Mouse (Mus musculus) adrenal gland, adult (tissue): ENCODE results near the gene Exoc2.
A peak's percentile ranks its signal among the peaks of the same experiment; 100 is the strongest.

Experiments used
- DNase-seq, 2 experiments: peaks; one replicate each; pipeline ENCODE4 v3.0.0; 2022 to 2023; ENCODE audit warnings: low spot score in 1 of 2; ENCODE audit not compliant: inconsistent age in 2 of 2

Exoc2 gene

GRCm38 (mm10) chr13:30973501-30974246 lies at the start of gene Exoc2, which contains the start of gene Gm5447:
Gene Exoc2 (minus strand): TSS chr13:30974093.
Gene Gm5447 (plus strand): TSS chr13:30974204.
- DNase-seq, result peak; percentile 86 to 94

DNA sequence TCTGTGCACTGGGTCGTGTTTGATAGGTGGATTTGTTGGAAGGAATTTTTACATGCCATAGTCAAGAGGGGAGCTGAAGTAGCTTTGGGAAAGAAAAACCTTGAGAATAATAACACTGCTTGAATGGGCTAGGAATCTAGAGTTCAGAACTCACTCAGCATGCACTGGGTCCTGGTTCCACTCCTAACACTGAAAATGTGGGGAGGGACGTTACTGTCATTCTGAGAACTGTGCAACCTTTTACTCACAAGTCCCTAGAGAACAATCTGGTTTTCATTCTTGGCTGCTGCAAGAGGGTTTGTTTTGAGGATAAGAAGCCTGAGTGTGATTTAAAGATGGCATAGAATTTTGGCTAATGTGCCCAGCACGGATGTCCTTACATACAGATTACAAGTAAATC lies 49.8 kb upstream of the Exoc2 start:
- DNase-seq, result no peak

GRCm38 (mm10) chr13:31021927-31022326 lies 48.0 kb upstream of the Exoc2 start:
- DNase-seq, result no peak

DNA sequence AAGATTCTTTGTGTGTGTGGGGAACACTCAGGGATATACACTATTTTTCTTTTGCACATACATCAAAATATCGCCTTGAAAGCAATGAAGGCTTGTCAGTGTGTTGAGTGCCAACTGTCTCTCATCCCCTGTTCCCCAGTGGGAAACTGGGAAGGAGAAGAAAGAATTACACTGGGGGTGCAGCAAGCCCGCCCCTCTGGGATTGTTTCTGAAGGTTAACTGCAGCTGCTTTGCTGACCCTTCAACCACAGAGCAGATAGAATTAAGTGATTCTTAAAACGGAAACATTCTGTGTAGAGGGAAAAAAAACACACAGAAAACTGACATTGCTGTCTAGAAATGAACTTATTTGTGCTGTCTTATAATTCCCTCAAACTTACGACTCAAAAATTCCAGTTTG lies 47.6 kb upstream of the Exoc2 start:
- DNase-seq, result no peak

GRCm38 (mm10) chr13:31017545-31017944 lies 43.7 kb upstream of the Exoc2 start:
- no peak for DNase-seq

DNA sequence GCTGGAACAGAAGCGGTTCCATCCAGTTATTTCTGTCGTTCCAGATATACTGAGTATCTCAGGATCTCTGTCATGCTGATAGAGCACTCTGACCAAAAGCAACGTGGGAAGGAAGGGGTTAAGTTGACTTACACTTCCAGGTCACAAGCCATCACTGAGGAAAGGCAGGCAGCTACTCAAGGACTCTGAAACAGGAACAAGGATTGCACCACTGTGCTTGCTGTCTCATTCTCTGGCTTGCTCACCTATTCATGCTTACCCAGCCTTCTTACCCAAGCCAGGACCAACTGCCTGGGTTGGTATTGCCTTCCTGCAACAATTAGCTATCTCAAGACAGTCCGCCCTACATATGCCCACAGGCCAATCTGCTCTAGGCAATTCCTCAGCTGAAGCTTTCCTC lies 31.1 kb upstream of the Exoc2 start:
- DNase-seq, result no peak

DNA sequence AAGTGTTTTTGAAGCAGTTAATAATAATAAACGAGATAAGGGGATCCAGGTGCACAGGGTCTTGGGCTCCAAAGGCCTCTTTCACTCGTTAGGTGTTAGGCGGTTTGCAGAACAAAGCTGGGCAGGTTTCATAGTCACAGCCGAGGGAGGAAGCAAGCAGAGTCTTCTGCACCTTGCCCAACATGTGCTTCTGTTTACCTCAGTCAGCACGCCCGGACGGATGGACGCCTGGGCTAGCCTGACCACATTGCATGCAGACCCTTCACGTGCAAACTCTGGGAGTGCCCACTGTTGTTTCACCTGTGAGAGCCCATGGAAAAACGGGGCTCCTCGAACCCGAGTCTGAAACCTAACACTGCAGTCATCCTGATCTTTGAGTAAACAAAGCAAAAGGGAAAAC lies 30.6 kb upstream of the Exoc2 start:
- DNase-seq, result no peak

DNA sequence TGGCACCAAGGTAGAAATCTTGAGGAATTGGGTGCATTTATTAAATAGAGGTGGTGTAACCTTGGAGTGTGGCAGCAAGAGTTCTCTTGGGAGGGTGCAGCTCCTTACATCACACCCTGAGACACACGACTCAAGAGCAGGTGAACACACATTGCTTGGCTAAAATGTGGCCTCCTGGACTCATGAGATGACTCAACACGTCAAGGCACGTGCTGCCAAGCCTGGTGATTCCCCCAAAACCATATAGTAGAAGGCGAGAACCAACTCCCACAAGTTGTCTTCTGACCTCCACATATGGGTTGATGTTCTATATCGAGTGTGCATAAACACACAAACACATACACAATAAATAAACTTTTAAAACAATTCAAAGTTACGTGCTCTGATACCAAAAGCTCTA lies 25.9 kb upstream of the Exoc2 start:
- no peak for DNase-seq

DNA sequence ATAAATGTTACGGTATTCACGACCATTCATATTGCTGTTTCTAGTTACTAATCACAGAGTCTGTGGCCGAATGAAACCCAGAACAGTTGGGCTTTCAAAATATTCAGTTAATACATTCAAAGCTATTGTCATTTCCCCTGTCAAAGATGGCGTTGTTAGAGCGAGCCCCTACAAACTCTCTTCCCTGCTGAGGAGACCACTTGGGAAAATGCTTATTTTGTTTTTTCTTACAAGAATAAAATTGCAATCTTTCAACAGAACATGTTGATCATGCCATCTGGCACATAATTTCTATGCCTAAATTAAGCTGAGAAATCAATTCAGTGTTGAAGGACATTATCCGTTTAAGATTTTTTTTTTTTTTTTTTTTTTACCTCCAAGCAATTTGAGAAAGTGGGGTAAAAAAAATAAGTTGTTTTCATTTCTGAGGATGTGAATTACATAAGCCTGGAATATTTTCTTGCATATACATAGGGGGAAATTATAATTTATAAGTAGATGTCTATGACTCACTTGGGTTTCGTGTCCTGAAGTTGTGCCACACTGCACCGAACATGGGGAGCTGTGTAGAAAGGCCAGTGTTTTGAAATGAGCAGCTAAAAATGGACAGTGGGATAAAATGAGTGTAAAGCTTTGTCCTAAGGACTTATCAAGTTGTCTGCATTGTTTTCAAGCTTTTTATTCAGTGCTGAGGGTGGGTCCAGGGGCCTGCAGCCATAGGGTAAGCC lies 23.8 kb upstream of the Exoc2 start:
- no peak for DNase-seq

GRCm38 (mm10) chr13:30994249-30994858 lies 20.5 kb upstream of the Exoc2 start:
- no peak for DNase-seq

GRCm38 (mm10) chr13:30993819-30994218 lies 19.9 kb upstream of the Exoc2 start:
- peak; percentile 31 to 81 for DNase-seq

- no peak for DNase-seq
Measured at GRCm38 (mm10) chr13:30990233-30990632, 16.3 kb upstream of the Exoc2 start.

DNA sequence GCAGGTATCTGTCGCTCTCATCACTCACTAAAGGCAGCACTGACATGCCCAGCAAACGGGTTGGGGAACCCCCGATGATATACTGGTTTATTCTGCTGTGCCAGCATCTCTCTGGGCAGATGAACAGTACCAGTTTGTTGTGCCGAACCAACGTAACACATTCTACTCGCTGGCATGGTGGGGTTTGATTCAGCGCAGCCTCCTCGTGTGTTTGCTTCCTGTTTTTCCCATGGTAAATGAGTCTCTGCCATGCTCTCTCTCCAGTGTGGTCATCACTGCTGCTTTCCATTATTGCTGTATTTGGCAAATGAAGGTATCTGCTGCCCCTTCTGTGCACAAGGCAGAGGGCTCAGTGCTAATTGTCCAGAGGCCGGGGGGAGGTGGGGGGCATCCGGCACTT lies 15.8 kb upstream of the Exoc2 start:
- no peak for DNase-seq

- DNase-seq, result no peak
Measured at GRCm38 (mm10) chr13:30987686-30988085, 13.8 kb upstream of the Exoc2 start.

GRCm38 (mm10) chr13:30986934-30987455 lies 13.1 kb upstream of the Exoc2 start:
- DNase-seq, result peak in 1 of 2 experiments; percentile 38

DNA sequence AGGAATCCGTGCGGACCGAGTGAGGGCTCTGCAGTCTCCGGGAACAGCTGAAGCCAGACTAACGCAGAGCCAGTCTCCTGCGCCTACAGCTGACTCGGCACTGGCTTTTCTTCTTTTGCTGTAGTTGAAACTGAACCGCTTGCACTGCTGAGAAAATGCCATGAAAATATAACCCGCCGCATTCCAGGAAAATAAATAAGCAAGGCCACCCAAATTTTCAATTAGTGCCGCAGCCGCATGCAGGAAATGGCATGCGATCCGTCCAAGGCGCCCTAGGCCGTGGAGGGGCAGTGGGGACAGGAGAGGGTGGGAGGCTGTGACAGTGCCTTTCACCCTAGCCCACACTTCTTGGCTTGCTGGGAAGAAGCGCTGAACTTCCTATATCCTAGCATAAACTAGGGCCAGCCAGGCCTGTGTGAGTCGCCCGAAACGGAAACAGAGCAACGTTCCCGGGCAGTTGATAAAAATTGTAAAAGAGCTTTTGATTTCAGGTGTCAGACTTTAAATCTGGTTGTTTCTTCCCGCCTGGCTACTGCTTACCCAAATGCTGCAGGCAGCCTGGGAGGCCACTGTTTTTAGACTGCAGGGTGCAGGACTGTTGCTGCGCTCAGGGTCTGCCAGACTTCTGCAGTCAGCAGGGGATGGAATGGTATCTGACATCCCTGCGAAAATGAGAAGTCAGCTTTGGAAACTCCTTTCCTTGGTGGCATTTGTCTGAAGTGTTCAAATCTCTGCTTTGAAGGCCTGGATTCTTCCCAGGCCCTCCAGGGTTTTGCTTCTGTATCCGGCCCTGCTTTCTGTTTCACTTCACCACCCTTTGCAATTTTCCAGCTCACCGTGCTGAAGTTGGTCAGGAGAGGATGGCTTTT lies 11.9 kb upstream of the Exoc2 start:
- peak; percentile 56 to 85 for DNase-seq

DNA sequence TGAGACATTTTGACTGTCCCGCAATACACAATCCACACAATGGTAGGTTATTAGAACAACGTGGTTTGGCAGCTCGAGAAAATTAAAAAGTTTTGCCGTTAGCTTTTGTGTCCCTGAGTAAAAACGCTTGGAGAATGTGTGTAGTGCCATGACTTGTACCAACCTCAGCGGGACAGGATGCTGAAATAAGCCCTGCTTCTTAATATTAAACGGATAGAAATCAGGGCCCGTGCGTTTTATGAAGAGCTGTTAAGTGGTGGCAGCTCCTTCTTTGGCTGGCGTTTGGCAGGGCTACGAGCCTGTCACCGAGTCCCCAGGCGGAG lies 11.3 kb upstream of the Exoc2 start:
- no peak for DNase-seq

DNA sequence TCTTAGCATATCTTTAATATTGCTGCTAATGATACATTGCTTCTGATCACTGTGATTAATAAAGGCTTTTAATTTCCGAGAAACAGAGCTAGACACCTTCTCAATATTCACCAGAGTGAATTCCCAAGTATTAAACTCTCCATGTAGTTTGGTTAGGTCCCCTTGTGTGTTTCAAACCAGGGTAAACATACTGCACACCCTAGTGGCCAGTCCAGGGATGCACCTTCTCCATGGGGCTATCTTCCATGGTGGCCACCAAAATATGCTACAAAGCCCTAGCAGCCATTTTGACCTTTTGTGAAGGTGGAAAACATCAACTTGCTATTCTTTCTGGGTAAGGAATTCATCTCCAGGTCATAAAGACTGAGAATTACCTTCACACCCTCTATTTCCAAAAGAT lies 7.8 kb upstream of the Exoc2 start:
- peak; percentile 40 to 84 for DNase-seq

- DNase-seq, result peak in 1 of 2 experiments; percentile 22
Measured at GRCm38 (mm10) chr13:30978224-30978623, 4.3 kb upstream of the Exoc2 start.

DNA sequence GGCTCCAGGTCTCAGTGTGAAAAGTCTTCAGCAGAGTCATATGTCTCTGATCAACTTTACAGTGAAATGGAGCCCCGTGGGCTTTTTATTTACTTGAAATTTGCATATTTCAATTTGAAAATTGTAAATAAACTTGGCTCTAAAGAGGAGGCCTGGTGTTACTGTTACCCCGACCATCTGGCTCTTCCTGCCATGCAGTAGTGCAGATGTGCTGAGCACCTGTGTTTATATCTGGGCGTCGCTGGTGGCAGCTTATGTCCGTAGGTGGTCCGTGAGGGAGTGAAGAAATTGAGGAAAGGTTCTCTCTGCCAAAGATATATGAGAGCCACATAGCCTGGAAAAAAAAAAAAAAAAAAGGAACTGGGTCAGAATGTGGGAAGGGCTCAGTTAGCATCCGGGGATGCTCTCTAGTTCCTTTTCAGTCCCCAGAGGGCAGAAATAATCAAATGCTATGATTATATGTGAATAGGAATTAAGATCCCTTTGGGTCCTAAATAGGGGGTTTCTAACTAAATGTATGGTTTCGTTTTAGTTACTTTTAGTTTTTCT lies 2.7 kb upstream of the Exoc2 start:
- no peak for DNase-seq

- DNase-seq, result no peak
Measured at GRCm38 (mm10) chr13:30974247-30974630, 346 bp upstream of the Exoc2 start.
